Mouse (Mus musculus) ES-Bruce4 (cell line): ENCODE measurements around the gene Bri3. TPM values are rescaled to one million over a fixed set of nuclear protein-coding genes. Genes with fewer than 3 reads are reported as not detected.

Source experiments
- H3K27ac ChIP-seq: 2 replicates; pipeline ENCODE4 v1.5.1; 2012; ENCODE audit warnings: low read length, inconsistent platforms; ENCODE audit not compliant: insufficient read depth
- H3K27me3 ChIP-seq: 2 replicates; pipeline ENCODE4 v1.6.1; 2012; ENCODE audit warnings: mild to moderate bottlenecking, low read length, inconsistent platforms; ENCODE audit not compliant: control insufficient read depth, poor library complexity, insufficient read depth, severe bottlenecking
- H3K36me3 ChIP-seq: 2 replicates; pipeline ENCODE4 v1.6.1; 2012; ENCODE audit warnings: inconsistent platforms, mild to moderate bottlenecking, low read length, moderate library complexity; ENCODE audit not compliant: control insufficient read depth, poor library complexity, insufficient read depth, severe bottlenecking
- H3K4me1 ChIP-seq: one replicate; pipeline ENCODE4 v1.8.1; 2011; ENCODE audit warnings: low read length; ENCODE audit not compliant: control insufficient read depth, insufficient read depth
- H3K4me3 ChIP-seq: 2 replicates; pipeline ENCODE4 v1.5.1; 2011; ENCODE audit warnings: low read depth, mild to moderate bottlenecking, low read length
- H3K9ac ChIP-seq: 2 replicates; pipeline ENCODE4 v1.6.1; 2012; ENCODE audit warnings: low read depth, mild to moderate bottlenecking, inconsistent platforms; ENCODE audit not compliant: poor library complexity, severe bottlenecking
- H3K9me3 ChIP-seq: replicated peaks from 2 replicates; pipeline ENCODE4 v1.6.1; 2012; ENCODE audit warnings: mild to moderate bottlenecking, low read length, inconsistent platforms; ENCODE audit not compliant: control insufficient read depth, poor library complexity, insufficient read depth, severe bottlenecking
- CTCF ChIP-seq: IDR thresholded peaks from one replicate; pipeline ENCODE4 v1.8.1; 2011; ENCODE audit warnings: low read depth, low read length
- EP300 ChIP-seq: IDR thresholded peaks from 2 replicates; pipeline ENCODE4 v1.6.1; 2011; ENCODE audit warnings: low read depth, low read length; ENCODE audit not compliant: insufficient read depth
- POLR2A ChIP-seq: IDR thresholded peaks from one replicate; pipeline ENCODE4 v1.8.1; 2011; ENCODE audit warnings: low read length; ENCODE audit not compliant: insufficient read depth
- polyA plus RNA-seq: library from polyadenylated mRNA; stranded (reverse); fragments of >200 nt; gene quantifications from 2 replicates; pipeline ENCODE4 v1.2.4, GENCODE M21; 2011; ENCODE audit warnings: low read depth; ENCODE audit not compliant: missing spikeins, insufficient read depth, insufficient read length

Bri3 gene
- polyA plus RNA-seq, 1 experiment: 82.6 TPM

DNA sequence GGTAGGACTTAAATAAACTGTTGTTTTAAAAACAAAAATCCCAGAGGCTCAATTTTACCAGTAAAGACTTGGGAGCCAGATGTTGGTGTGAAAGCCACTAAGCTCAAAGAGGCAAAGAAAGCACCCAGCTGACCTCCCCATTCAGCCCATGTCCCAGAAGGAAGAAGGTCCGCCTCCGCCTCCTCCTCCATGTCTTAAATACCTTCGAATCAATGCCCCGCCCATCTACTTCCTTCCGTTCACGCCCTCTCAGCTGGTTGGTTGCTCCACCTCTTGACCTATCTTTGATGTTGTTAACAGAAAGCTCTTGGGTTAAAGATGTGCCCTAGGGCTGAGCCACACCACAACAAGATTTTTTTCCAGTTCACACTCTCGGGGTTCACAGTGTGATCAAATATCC, 14.0 kb upstream of the Bri3 start:
- Histone ChIP-seq H3K4me1 (no peaks in the 10 kb centered on the region), H3K27ac (no peak overlapping the region), H3K27me3 (no peaks in the 10 kb centered on the region), H3K9me3 (no peaks in the 10 kb centered on the region), H3K36me3 (no peaks in the 10 kb centered on the region), H3K9ac (no peak overlapping the region), H3K4me3 (no peak overlapping the region)
- TF ChIP-seq CTCF (no peak), EP300 (no peak), POLR2A (no peak)

- no peaks in the 10 kb centered on the region for H3K4me1 ChIP-seq
- no peak for TF ChIP-seq EP300
- no peak for TF ChIP-seq CTCF
- no peak for TF ChIP-seq POLR2A
Measured at GRCm38 (mm10) chr5:144231410-144231809, 12.8 kb upstream of the Bri3 start.

GRCm38 (mm10) chr5:144232531-144232930, 11.7 kb upstream of the Bri3 start:
- H3K27me3 ChIP-seq: no peaks in the 10 kb centered on the region
- H3K36me3 ChIP-seq: no peaks in the 10 kb centered on the region
- H3K27ac ChIP-seq: no peak overlapping the region
- no peaks in the 10 kb centered on the region for H3K9me3 ChIP-seq
- no peak overlapping the region for H3K4me3 ChIP-seq
- H3K9ac ChIP-seq: no peak overlapping the region
- H3K4me1 ChIP-seq: no peaks in the 10 kb centered on the region
- TF ChIP-seq POLR2A (no peak), EP300 (no peak), CTCF (no peak)

More at GRCm38 (mm10) chr5:144231410-144231809, 12.8 kb upstream of the Bri3 start:
- H3K9me3 ChIP-seq: no peaks in the 10 kb centered on the region
- H3K27ac ChIP-seq: no peak overlapping the region
- no peaks in the 10 kb centered on the region for H3K27me3 ChIP-seq
- no peak overlapping the region for H3K4me3 ChIP-seq
- H3K36me3 ChIP-seq: no peaks in the 10 kb centered on the region
- H3K9ac ChIP-seq: no peak overlapping the region

DNA sequence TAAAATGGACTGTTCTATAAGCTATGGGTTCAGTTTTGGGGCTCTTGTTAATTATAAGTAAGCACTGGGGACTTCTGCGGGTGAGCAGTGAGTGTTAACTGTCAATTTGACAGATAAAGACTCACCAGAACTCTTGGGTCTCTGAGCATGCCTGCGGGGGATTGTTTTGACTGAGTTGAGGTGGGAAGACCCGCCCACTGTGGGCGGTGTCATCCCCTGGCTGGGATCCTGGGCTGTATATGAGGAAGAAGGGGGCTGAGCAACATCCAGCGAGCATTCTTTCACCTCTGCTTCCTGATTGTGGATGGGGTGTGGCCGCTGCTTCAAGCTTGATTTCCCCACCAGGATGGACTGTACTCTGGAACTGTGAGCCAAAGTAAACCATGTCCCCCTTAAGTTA, 10.0 kb upstream of the Bri3 start:
- TF ChIP-seq EP300 (no peak), POLR2A (no peak), CTCF (no peak)
- H3K9ac ChIP-seq: no peak overlapping the region

GRCm38 (mm10) chr5:144234714-144235113, 9.5 kb upstream of the Bri3 start:
- no peak overlapping the region for H3K9ac ChIP-seq
- no peak overlapping the region for H3K4me3 ChIP-seq
- TF ChIP-seq POLR2A (no peak), EP300 (no peak), CTCF (no peak)
- no peak overlapping the region for H3K27ac ChIP-seq
- no peaks in the 10 kb centered on the region for H3K9me3 ChIP-seq
- no peaks in the 10 kb centered on the region for H3K27me3 ChIP-seq
- H3K36me3 ChIP-seq: no peaks in the 10 kb centered on the region
- H3K4me1 ChIP-seq: no peaks in the 10 kb centered on the region

More for the DNA sequence above, 10.0 kb upstream of the Bri3 start:
- Histone ChIP-seq H3K9me3 (no peaks in the 10 kb centered on the region), H3K27ac (no peak overlapping the region), H3K36me3 (no peaks in the 10 kb centered on the region), H3K27me3 (no peaks in the 10 kb centered on the region), H3K4me3 (no peak overlapping the region), H3K4me1 (no peaks in the 10 kb centered on the region)

DNA sequence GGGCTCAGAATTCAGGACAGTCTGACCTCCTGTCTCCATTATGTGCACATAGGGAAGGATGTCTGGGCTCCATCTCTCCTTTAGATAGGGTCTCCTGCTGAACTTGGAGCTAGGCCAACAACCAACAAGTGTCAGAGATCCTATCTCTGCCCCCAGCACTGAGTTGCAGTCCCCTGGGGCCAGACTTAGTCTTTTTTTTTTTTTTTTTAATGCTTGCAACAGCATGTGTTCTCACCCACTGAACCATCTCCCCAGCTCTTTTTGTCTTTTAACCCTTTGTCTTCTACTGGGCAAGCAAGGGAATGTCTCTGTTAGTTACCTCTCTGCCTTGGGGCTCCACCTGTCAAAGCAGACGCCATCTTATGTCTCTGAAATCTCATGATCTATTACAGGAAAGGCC, 5.3 kb upstream of the Bri3 start:
- H3K27me3 ChIP-seq: no peaks in the 10 kb centered on the region
- no peaks in the 10 kb centered on the region for H3K9me3 ChIP-seq
- no peaks in the 10 kb centered on the region for H3K4me1 ChIP-seq
- H3K36me3 ChIP-seq: no peaks in the 10 kb centered on the region
- H3K27ac ChIP-seq: no peak overlapping the region
- no peak overlapping the region for H3K9ac ChIP-seq
- TF ChIP-seq EP300 (no peak), CTCF (no peak)
- H3K4me3 ChIP-seq: no peak overlapping the region
